Mouse (Mus musculus) embryonic facial prominence, embryonic 15.5 days (tissue): ENCODE data around the gene Hk1. TPM values are rescaled to one million over a fixed set of nuclear protein-coding genes. Genes with fewer than 3 reads are reported as not detected.

Experiments used
- ATAC-seq: fragments of 200-750 bp; cut with Nextera tagmentation; 2 replicates; pipeline ENCODE4 v1.8.0; 2017; ENCODE audit warnings: low read depth, moderate TSS enrichment; ENCODE audit not compliant: insufficient number of reproducible peaks, low FRiP score, low TSS enrichment
- H3K27ac ChIP-seq: fragments of 300-500 bp; sonication (generic); replicated peaks from 2 replicates; pipeline ENCODE4 v1.5.1; 2015; ENCODE audit warnings: mild to moderate bottlenecking, inconsistent platforms
- H3K27me3 ChIP-seq: fragments of 300-500 bp; sonication (generic); 2 replicates; pipeline ENCODE4 v1.6.1; 2015; ENCODE audit warnings: inconsistent platforms
- H3K36me3 ChIP-seq: fragments of 300-500 bp; sonication (generic); 2 replicates; pipeline ENCODE4 v1.6.1; 2015; ENCODE audit warnings: mild to moderate bottlenecking, inconsistent platforms
- H3K4me1 ChIP-seq: fragments of 300-500 bp; sonication (generic); 2 replicates; pipeline ENCODE4 v1.6.1; 2015; ENCODE audit warnings: inconsistent platforms
- H3K4me2 ChIP-seq: fragments of 300-500 bp; sonication (generic); replicated peaks from 2 replicates; pipeline ENCODE4 v1.6.1; 2015; ENCODE audit warnings: mild to moderate bottlenecking, inconsistent platforms
- H3K4me3 ChIP-seq: fragments of 300-500 bp; sonication (generic); replicated peaks from 2 replicates; pipeline ENCODE4 v1.5.1; 2015; ENCODE audit warnings: mild to moderate bottlenecking, inconsistent platforms
- H3K9ac ChIP-seq: fragments of 300-500 bp; sonication (generic); 2 replicates; pipeline ENCODE4 v1.6.1; 2015; ENCODE audit warnings: inconsistent platforms
- H3K9me3 ChIP-seq: fragments of 300-500 bp; sonication (generic); replicated peaks from 2 replicates; pipeline ENCODE4 v1.6.1; 2016; ENCODE audit warnings: inconsistent platforms
- WGBS: fragments of 180-500 bp; shearing (Covaris S2); methylation state at CpG from one replicate; pipeline ENCODE4 v1.1.7; 2015; 5-methylcytosine and 5-hydroxymethylcytosine counted together
- polyA plus RNA-seq: library from polyadenylated mRNA; unstranded; fragments of >200 nt; fragmentation: Nextera tagmentation; extraction: Ambion mirVana; gene quantifications from 2 replicates; pipeline ENCODE4 v1.2.1, GENCODE M21; 2015

Hk1 gene
- polyA plus RNA-seq, 1 experiment from 2014 or later, result 40.9 TPM

DNA sequence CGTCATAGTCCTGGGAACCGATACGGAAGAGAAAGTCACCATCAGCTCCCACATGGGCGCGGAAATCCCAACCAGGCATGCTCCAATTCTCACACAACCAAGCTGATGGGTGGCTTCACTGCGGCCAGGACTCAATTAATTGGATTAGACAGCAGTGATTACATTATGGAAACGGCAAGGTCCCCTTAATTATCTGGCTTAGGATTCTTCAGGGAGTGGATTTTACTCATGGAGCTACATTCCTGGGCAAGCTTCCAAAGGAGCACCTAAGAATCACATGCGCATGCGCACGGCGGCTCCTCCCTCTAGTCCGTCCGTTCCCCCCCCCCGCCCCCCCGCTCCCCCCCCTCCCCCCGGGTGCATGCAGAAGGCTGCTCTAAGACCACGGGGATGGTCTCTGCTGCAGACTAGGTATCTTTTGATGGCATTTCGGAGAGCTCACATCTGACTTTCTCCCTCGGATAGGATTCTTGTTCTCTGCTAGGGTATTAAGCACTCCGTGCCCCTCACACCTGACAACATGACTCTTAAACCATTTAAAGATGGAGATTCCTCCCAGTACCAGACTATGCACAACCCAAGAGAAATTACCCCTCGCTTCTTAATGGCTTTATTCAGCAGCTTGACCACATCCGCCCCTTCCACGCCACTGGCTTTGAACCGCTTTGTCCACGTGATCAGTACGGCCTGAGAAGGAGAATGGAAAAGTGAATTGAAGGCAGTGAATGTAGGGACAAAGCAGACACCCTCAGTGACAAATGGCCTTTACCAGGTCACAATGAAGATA lies 83.4 kb downstream of the Hk1 start:
- Histone ChIP-seq H3K9me3 (no peaks in the 10 kb centered on the region), H3K4me3 (no peak overlapping the region), H3K9ac (no peak overlapping the region), H3K4me1 (peaks cover 5% of the 10 kb centered on the region; the same call in 1 of the 2 replicates), H3K27me3 (no peaks in the 10 kb centered on the region), H3K4me2 (no peak overlapping the region), H3K27ac (no peak overlapping the region), H3K36me3 (peaks cover 26% of the 10 kb centered on the region; the same call in 1 of the 2 replicates)
- ATAC-seq, result no peak
- 73% methylated on average over 21 of the region's 26 CpGs for WGBS

DNA sequence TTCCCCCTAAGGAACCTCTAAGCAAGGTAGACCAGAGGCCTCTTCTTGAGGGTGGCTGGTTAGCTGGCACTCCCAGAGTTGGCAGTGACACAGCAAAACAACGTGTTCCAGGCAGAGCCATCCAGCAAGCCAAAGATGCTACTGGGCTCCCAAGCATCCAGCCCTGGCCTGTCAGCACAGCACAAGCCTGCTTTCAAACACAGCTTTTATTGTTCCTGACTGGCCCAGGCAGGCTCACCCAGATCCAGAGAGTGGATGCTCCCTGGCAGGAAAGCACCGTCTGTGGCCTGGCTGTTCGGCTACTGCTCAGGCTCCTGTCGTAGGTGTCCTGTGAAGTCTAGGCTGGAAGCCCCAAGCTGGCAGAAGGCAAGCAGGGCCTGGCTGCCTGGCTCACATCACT lies 85.6 kb downstream of the Hk1 start:
- Histone ChIP-seq H3K36me3 (peaks cover 42% of the 10 kb centered on the region), H3K27me3 (no peaks in the 10 kb centered on the region), H3K9ac (no peak overlapping the region), H3K4me2 (no peak overlapping the region), H3K4me1 (no peaks in the 10 kb centered on the region), H3K4me3 (no peak overlapping the region), H3K9me3 (no peaks in the 10 kb centered on the region), H3K27ac (no peak overlapping the region)
- 59% methylated on average over 4 of the region's 4 CpGs for WGBS
- no peak for ATAC-seq

DNA sequence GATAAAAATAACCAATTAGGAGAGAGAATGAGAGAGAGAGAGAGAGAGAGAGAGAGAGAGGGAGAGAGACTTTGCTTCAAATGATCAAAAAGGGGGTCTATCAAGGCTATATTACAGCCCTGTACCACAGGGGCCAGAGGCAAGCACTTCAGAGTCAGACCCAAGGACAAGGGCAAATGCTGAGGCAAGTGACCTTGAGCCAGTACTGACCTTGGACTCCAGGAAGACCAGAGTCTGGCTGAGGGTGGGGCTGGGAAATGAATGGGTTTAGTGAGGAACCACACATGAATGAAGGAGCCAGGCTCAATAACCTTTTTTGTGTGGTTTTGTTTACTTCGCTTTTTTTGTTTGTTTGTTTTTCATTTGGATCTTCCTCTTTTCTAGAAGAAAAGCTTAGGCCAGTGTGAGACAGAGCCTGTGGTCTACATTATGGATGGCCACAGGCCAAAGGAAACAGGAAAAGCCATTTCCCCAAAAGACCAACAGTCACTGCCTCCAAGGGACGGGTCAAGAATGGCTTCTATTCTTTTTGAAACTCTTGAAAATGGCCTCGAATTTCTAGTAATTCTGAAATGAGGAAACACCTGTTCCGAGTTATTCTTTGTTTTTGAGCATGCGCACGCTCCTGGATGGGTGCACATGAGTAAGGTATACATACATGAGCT lies 92.1 kb downstream of the Hk1 start:
- WGBS, result 50% methylated on average over 6 of the region's 6 CpGs
- Histone ChIP-seq H3K27me3 (no peaks in the 10 kb centered on the region), H3K9ac (no peak overlapping the region), H3K4me2 (no peak overlapping the region), H3K27ac (no peak overlapping the region), H3K4me1 (no peaks in the 10 kb centered on the region; the same call in 1 of the 2 replicates), H3K36me3 (peaks cover 36% of the 10 kb centered on the region), H3K4me3 (no peak overlapping the region), H3K9me3 (no peaks in the 10 kb centered on the region)
- ATAC-seq, result no peak

DNA sequence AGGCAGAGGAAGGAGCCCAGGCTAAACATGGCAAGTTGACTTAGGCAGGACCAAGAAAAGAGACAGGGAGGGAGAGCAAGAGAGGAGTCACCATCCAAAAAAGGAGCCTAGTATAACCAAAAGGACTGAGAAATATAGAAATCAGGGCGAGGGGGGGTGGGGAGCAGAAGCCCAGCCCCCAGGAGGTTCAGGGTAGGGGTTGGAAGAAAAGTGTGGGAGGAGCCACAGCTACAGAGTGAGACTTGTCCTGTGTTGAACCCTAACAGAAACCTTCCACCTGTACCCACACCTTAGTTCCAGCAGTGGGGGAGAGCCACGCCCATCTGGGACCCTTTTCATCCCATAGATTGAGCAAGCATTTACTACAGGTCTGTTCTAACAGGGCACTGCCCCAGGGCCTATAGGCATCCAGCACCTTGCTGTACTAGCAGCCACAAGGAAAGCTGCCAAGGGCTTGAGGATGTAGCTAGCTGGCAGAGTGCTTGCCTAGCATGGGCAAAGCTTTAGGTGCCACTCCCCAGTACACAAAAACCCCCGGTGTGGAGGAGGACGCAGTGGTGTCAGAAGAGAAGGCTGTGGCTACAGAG lies 96.4 kb downstream of the Hk1 start:
- no peak for ATAC-seq
- Histone ChIP-seq H3K27ac (0 out of 2 replicates have a peak overlapping the region, but pooled peaks have one; percentile 1), H3K36me3 (peaks cover 44% of the 10 kb centered on the region), H3K4me1 (no peaks in the 10 kb centered on the region; the same call in 1 of the 2 replicates), H3K27me3 (no peaks in the 10 kb centered on the region), H3K9ac (no peak overlapping the region), H3K9me3 (no peaks in the 10 kb centered on the region), H3K4me3 (no peak overlapping the region), H3K4me2 (no peak overlapping the region)
- 68% methylated on average over 4 of the region's 4 CpGs for WGBS

DNA sequence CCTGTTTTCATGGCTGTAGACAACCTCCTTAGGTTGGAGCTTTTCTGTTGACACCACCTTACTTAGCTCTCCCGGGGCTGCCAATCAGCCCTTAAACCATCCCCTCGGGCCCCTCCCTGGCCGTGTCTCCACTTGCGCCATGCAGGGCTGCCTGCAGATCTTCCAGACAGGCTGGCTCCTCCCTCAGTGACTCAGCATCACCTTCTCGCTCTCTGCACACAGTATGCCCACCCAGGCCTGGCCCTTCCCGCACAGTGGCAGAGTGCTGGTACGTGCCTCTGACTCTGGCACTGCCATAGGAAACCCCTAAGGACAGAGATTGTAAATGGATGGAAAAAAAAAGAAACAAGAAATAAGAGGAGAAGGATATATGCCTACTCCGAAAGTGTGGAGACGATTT lies 96.9 kb downstream of the Hk1 start:
- Histone ChIP-seq H3K4me2 (no peak overlapping the region), H3K27me3 (no peaks in the 10 kb centered on the region), H3K4me3 (no peak overlapping the region), H3K9me3 (no peaks in the 10 kb centered on the region), H3K4me1 (no peaks in the 10 kb centered on the region; the same call in 1 of the 2 replicates), H3K27ac (no peak overlapping the region), H3K9ac (no peak overlapping the region), H3K36me3 (peaks cover 48% of the 10 kb centered on the region)
- ATAC-seq, result no peak
- 39% methylated on average over 9 of the region's 9 CpGs for WGBS

DNA sequence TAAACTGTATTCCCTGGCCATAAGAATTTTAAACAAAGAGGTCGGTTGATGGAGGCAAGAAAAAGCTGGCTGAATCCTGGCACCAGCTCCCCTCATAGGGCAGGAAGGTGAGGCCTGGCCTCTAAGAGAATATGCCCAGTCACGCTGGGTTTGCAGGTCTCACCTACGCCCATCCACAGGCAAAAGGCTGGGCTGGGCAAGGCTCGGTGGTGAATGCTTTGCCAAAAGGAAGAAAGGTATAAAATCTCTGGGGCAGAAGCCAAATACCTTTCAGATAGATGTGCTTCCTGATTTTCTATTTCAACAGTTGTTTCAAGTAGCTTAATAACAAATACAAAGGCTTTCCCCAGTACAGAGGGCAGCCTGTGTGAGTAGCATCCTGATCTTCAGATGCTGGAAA lies 100.0 kb downstream of the Hk1 start:
- Histone ChIP-seq H3K4me2 (no peak overlapping the region), H3K4me1 (no peaks in the 10 kb centered on the region; the same call in 1 of the 2 replicates), H3K9me3 (no peaks in the 10 kb centered on the region), H3K4me3 (no peak overlapping the region), H3K36me3 (peaks cover 38% of the 10 kb centered on the region), H3K9ac (no peak overlapping the region), H3K27me3 (no peaks in the 10 kb centered on the region), H3K27ac (no peak overlapping the region)
- WGBS, result 71% methylated on average over 4 of the region's 4 CpGs
- no peak for ATAC-seq

DNA sequence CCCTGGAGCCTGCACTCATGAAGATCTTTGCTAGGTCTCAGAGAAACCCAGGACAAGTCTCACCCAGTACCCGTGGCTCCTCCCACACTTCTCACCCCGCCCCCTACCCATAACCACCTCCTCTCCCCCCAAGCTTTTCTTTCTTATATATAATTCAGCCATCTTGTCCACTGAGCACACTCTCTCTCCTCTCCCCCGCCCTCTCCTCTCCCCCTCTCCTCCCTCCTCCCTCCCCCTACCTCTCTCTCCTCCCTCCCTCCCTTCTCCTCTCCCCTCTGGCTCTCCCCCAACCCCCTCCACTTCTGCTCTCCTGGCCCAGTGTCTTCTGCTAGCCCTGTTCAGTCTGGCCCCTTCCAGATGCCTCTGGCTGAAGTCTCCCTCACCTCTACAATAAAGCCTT lies 100.6 kb downstream of the Hk1 start:
- no peak for ATAC-seq
- Histone ChIP-seq H3K9ac (no peak overlapping the region), H3K27me3 (no peaks in the 10 kb centered on the region), H3K9me3 (no peaks in the 10 kb centered on the region), H3K36me3 (peaks cover 40% of the 10 kb centered on the region), H3K4me3 (no peak overlapping the region), H3K27ac (no peak overlapping the region), H3K4me2 (no peak overlapping the region), H3K4me1 (no peaks in the 10 kb centered on the region; the same call in 1 of the 2 replicates)
- WGBS, result 75% methylated on average over 3 of the region's 3 CpGs

DNA sequence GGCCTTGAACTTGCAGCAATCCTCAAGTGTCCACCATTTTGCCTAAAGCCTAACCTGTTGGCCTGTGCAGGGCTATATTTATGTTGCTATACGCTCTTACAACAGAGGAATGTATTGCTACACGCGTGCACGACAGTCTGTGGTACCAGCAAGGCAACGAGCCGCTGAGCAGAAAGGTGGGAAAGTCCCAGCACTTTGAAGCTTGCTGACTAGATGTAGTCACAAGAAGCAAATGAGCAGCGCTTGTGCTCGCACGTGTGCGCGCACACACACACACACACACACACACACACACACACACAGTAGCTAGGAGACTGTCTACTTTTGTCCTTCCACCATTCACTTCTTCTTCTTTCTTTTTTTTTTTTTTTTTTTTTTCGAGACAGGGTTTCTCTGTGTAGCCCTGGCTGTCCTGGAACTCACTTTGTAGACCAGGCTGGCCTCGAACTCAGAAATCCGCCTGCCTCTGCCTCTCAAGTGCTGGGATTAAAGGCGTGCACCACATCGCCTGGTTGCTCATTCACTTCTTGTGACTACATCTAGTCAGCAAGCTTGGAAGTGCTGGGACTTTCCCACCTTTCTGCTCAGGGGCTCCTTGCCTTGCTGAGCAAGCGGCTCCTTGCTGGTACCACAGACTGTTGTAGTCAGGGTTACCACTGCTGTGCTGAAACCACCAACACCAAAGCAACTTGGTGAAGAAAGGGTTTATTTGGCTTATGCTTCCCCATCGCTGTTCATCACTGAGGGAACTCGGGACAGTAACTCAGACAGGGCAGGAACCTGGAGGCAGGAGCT lies 102.0 kb downstream of the Hk1 start:
- Histone ChIP-seq H3K36me3 (peaks cover 41% of the 10 kb centered on the region), H3K4me1 (no peaks in the 10 kb centered on the region), H3K4me3 (no peak overlapping the region), H3K4me2 (no peak overlapping the region), H3K27me3 (no peaks in the 10 kb centered on the region), H3K27ac (no peak overlapping the region), H3K9ac (no peak overlapping the region), H3K9me3 (no peaks in the 10 kb centered on the region)
- no peak for ATAC-seq
- WGBS, result 96% methylated on average over 18 of the region's 19 CpGs

DNA sequence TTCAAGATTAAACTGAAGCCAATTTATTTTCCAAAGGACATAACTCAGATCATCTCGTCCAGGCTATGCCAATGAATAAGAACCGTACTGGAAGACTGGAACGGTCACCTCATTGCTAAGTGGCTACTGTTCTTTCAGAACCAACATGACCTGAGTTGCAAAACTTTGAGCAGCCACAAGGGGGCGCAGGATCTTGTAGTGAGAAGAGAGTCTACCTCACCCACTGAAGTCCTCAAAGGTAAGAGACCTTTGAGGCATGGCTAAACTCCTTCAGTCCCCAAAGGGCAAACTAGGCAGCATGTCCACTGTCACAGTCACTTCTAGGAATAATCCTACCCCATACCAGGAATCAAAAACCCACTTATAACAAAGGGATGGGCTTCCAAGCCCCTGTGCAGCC lies 104.5 kb downstream of the Hk1 start:
- peaks cover 21% of the 10 kb centered on the region for H3K36me3 ChIP-seq

DNA sequence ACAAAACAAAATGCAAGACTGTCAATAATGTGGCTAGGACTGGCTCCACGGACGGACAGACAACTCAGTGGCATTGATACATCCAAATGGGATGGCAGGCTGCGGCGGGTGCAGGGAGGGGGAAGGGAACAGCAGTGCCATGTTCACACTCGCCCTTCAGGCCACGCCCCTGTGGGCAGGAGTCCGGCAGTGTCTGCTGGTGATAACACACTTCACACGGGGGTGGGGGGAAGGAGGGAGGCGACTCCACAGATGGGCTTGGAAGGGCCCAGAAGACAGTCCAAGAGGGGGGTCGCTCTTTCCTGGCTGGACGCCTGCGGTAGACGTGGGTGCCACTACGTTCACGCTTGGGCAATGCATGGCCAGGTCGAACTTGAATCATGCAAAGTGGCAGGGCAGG lies 110.4 kb downstream of the Hk1 start:
- 82% methylated on average over 16 of the region's 16 CpGs for whole genome bisulfite sequencing
- H3K4me1 ChIP-seq, result no peaks in the 10 kb centered on the region
- H3K9ac ChIP-seq, result no peak overlapping the region
- peaks cover 10% of the 10 kb centered on the region for H3K36me3 ChIP-seq
- no peak overlapping the region for H3K4me2 ChIP-seq
- ATAC-seq, result no peak
- H3K4me3 ChIP-seq, result no peak overlapping the region
- no peak overlapping the region for H3K27ac ChIP-seq
- H3K27me3 ChIP-seq, result no peaks in the 10 kb centered on the region
- H3K9me3 ChIP-seq, result no peaks in the 10 kb centered on the region

More for the DNA sequence above, 104.5 kb downstream of the Hk1 start:
- H3K27ac ChIP-seq, result no peak overlapping the region
- no peaks in the 10 kb centered on the region for H3K27me3 ChIP-seq
- no peak overlapping the region for H3K4me2 ChIP-seq
- no peaks in the 10 kb centered on the region for H3K4me1 ChIP-seq
- WGBS, result 28% methylated on average over 4 of the region's 4 CpGs
- H3K4me3 ChIP-seq, result no peak overlapping the region
- H3K9me3 ChIP-seq, result no peaks in the 10 kb centered on the region
- ATAC-seq, result no peak
- H3K9ac ChIP-seq, result no peak overlapping the region

DNA sequence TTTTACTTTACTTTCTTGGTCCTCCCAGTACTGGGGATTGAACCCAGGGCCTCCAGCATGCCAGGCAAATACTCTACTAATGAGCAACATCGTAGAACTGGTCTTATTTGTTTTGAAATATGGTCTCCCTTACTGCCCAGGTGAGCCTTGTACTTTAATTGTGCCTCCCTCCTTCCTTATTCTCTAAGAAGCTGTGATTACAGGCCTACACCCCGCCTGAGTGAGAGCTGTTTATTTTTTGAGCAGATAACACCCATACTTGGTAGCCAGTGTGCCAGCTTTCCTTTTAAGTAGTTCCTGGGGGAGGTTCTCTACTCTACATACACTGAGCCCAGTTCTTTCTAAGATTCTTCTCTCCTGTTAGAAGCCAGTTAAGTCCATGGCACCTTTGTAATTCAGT lies 115.4 kb downstream of the Hk1 start:
- no peak overlapping the region for H3K9ac ChIP-seq
- 61% methylated on average over 2 of the region's 2 CpGs for WGBS
- H3K27me3 ChIP-seq, result no peaks in the 10 kb centered on the region
- H3K4me3 ChIP-seq, result no peak overlapping the region
- no peak overlapping the region for H3K27ac ChIP-seq
- H3K36me3 ChIP-seq, result no peaks in the 10 kb centered on the region
- no peak for ATAC-seq
- H3K9me3 ChIP-seq, result no peaks in the 10 kb centered on the region
- no peaks in the 10 kb centered on the region; the same call in 1 of the 2 replicates for H3K4me1 ChIP-seq
- H3K4me2 ChIP-seq, result no peak overlapping the region
